Mouse (Mus musculus) adrenal gland, postnatal 10 days (tissue): ENCODE results near the gene Ccnl2. TPM values are rescaled to one million over a fixed set of nuclear protein-coding genes. Genes with fewer than 3 reads are reported as not detected.

Source experiments
- DNase-seq: peaks from one replicate; pipeline ENCODE4 v3.0.0; 2021; ENCODE audit warnings: mixed read lengths
- microRNA-seq: library from miRNA; unstranded; fragments of <30 nt; microRNA quantifications from one replicate; pipeline ENCODE4 v1.2.0, GENCODE M21; 2021
- total RNA-seq, 2 experiments: library from RNA; stranded (reverse); gene quantifications; 2 replicates each; pipeline ENCODE4 v1.2.3; 2021

The Ccnl2 gene
- total RNA-seq, 2 experiments from 2014 or later: 82.7 to 124 TPM

DNA sequence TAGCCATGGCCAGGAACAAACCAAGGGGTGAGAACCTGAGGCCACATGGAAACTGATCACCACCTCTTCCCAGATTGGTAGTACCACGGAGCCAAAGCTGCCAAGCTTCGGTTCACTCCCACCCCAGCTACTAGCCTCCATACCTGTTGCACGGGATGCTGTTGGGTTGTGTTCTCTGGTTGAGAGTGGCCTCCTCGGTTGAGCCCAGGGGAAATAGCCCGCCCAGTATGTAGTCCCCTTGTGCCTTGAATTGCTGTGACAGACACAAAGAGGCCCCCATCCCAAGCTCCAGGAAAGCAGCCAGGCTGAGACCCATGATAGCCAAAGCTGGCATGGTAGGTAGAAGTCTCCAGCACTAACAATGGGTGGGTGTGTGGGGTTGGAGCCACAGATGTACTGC, 50.7 kb downstream of the Ccnl2 start, which contains the start of gene Tas1r3:
Tas1r3 (minus strand) TSS at position 362 of the 400 bp plus-strand sequence.
- no peak for DNase-seq

GRCm38 (mm10) chr4:155868614-155869298, 56.5 kb downstream of the Ccnl2 start:
- peak; percentile 40 for DNase-seq

- peak; percentile 98 for DNase-seq
These were observed 57.2 kb downstream of the Ccnl2 start, which contains the start of the genes Cptp and Ints11 for GRCm38 (mm10) chr4:155869317-155870033. Gene Cptp, minus strand, starts transcription at chr4:155869440. Gene Ints11, plus strand, starts transcription at chr4:155869546.

- no peak for DNase-seq
These were observed 59.1 kb downstream of the Ccnl2 start for GRCm38 (mm10) chr4:155871404-155871803.

Small RNA genes lying within 50 kb of the gene (microRNA-seq; reads per million reads assigned to microRNA genes)
- not detected for gene Gm27743

Other genes with a start within 250 kb of the Ccnl2 start
- gene Slc35e2, start 211.1 kb upstream of the Ccnl2 start, total RNA-seq: 10 to 100 TPM; 25.2 to 26.7 TPM
- 10 to 100 TPM; 34.6 to 38.3 TPM for gene Cdk11b, start 187.6 kb upstream of the Ccnl2 start, total RNA-seq
- gene Gm10563, start 167.1 kb upstream of the Ccnl2 start, total RNA-seq: not detected
- 10 to 100 TPM; 16.6 to 18.9 TPM for gene Mmp23, start 159.1 kb upstream of the Ccnl2 start, total RNA-seq
- 10 to 100 TPM; 36.3 to 40.4 TPM for gene Mib2, start 143.3 kb upstream of the Ccnl2 start, total RNA-seq
- 10 to 100 TPM; 36.3 to 49.0 TPM for gene Fndc10, start 118.1 kb upstream of the Ccnl2 start, total RNA-seq
- gene Ssu72, start 107.7 kb upstream of the Ccnl2 start, total RNA-seq: 10 to 100 TPM; 86.5 to 90.9 TPM
- gene Tmem240, start 77.7 kb upstream of the Ccnl2 start, total RNA-seq: 1 to 10 TPM in 1 of 2 experiments, under 1 TPM in 1; 0.81 to 1.4 TPM
- 100 to 1,000 TPM; 118 to 141 TPM for gene Atad3a, start 51.4 kb upstream of the Ccnl2 start, total RNA-seq
- 1 to 10 TPM; 6.6 to 7.9 TPM for gene Vwa1, start 37.8 kb upstream of the Ccnl2 start, total RNA-seq
- gene Tmem88b, start 26.6 kb upstream of the Ccnl2 start, total RNA-seq: 1 to 10 TPM in 1 of 2 experiments, under 1 TPM in 1; 0.54 to 1.4 TPM
- not detected for gene Ankrd65, start 22.1 kb upstream of the Ccnl2 start, total RNA-seq
- gene Mrpl20, start 9.6 kb upstream of the Ccnl2 start, total RNA-seq: 100 to 1,000 TPM; 149 to 168 TPM
- gene Aurkaip1, start 18.8 kb downstream of the Ccnl2 start, total RNA-seq: 100 to 1,000 TPM; 146 to 149 TPM
- gene Mxra8, start 27.2 kb downstream of the Ccnl2 start, total RNA-seq: 10 to 100 TPM; 56.6 to 59.6 TPM
- gene Dvl1, start 34.9 kb downstream of the Ccnl2 start, total RNA-seq: 10 to 100 TPM; 58.2 to 59.0 TPM
- gene Tas1r3, start 50.9 kb downstream of the Ccnl2 start, total RNA-seq: under 1 TPM; 0.36 to 0.45 TPM
- gene Cptp, start 57.0 kb downstream of the Ccnl2 start, total RNA-seq: 10 to 100 TPM; 17.6 to 18.4 TPM
- gene Ints11, start 57.1 kb downstream of the Ccnl2 start, total RNA-seq: 10 to 100 TPM; 29.0 to 29.3 TPM
- gene Pusl1, start 79.3 kb downstream of the Ccnl2 start, total RNA-seq: 10 to 100 TPM; 27.9 to 39.0 TPM
- gene Acap3, start 79.3 kb downstream of the Ccnl2 start, total RNA-seq: 10 to 100 TPM; 16.9 to 29.4 TPM
- 10 to 100 TPM; 72.3 to 73.4 TPM for gene Ube2j2, start 131.3 kb downstream of the Ccnl2 start, total RNA-seq
- gene C1qtnf12, start 149.8 kb downstream of the Ccnl2 start, total RNA-seq: 100 to 1,000 TPM; 117 to 132 TPM
- 1 to 10 TPM; 5.7 to 6.1 TPM for gene B3galt6, start 180.2 kb downstream of the Ccnl2 start, total RNA-seq
- 100 to 1,000 TPM; 184 to 191 TPM for gene Sdf4, start 180.4 kb downstream of the Ccnl2 start, total RNA-seq
- 1 to 10 TPM; 1.9 TPM for gene Tnfrsf4, start 201.4 kb downstream of the Ccnl2 start, total RNA-seq
- gene Tnfrsf18, start 213.7 kb downstream of the Ccnl2 start, total RNA-seq: under 1 TPM; 0.51 to 0.66 TPM
- under 1 TPM; 0.27 to 0.67 TPM for gene Ttll10, start 246.9 kb downstream of the Ccnl2 start, total RNA-seq